Comparison of ENCODE assay signal across 19 mouse cellular contexts in genomic region chr1:63828174-63828844, GRCm38 (mm10). TPM values are rescaled to one million over a fixed set of nuclear protein-coding genes. Genes with fewer than 3 reads are reported as not detected.
A peak's percentile ranks its signal among the peaks of the same experiment; 100 is the strongest.
DNase-seq lines count a peak whose midpoint lies in the region; ATAC-seq and TF ChIP-seq lines count a peak whose summit lies in the region.
"Had no signal": no experiment of that assay in that cellular context is flagged by ENCODE, and none has a peak within 500 bp of the region (broad histone marks: within the 10 kb centered on the region; RNA-seq: fewer than 3 reads in every experiment).

No protein-coding gene starts in this region.

- peak; percentile 40; the same call in 1 of the 2 replicates for ATAC-seq in forebrain, postnatal 0 days
- peak; percentile 82 for ATAC-seq in midbrain, embryonic 11.5 days (ENCODE audit: low FRiP score)
- no peak for ATAC-seq in megakaryocyte, adult 5-6 weeks (ENCODE audit: poor library complexity, severe bottlenecking)
- ATAC-seq: intestine, embryonic 15.5 days had no signal

- no peak for TF ChIP-seq POLR2A in cerebellum, adult 2 months (IDR thresholded peaks at IDR 0.05; ENCODE audit: borderline replicate concordance, insufficient read depth, low read length)

- no peak overlapping the region for H3K27ac ChIP-seq in forebrain, postnatal 0 days (ENCODE audit: low read depth, low read length)
- no peak overlapping the region; the same call in 1 of the 2 replicates for H3K27ac ChIP-seq in midbrain, embryonic 11.5 days (ENCODE audit: low read depth, low read length)
- H3K27ac ChIP-seq in cerebellum, adult 2 months (ENCODE audit: insufficient read depth, low read length): no peak overlapping the region
- H3K27ac ChIP-seq: embryonic facial prominence, embryonic 13.5 days; intestine, embryonic 15.5 days; lung, embryonic 15.5 days had no signal

- H3K27me3 ChIP-seq in forebrain, postnatal 0 days (ENCODE audit: insufficient read depth, low read length): no peaks in the 10 kb centered on the region
- no peaks in the 10 kb centered on the region for H3K27me3 ChIP-seq in midbrain, embryonic 11.5 days (ENCODE audit: control insufficient read depth, insufficient read depth, low read length)
- no peaks in the 10 kb centered on the region for H3K27me3 ChIP-seq in cerebellum, adult 2 months (ENCODE audit: control insufficient read depth, insufficient read depth, low read length)
- H3K27me3 ChIP-seq: CH12.LX; embryonic facial prominence, embryonic 13.5 days; intestine, embryonic 15.5 days; lung, embryonic 15.5 days; megakaryocyte, embryonic 14.5 days had no signal

- TF ChIP-seq CTCF in forebrain, postnatal 0 days (IDR thresholded peaks at IDR 0.05; ENCODE audit: low read depth): no peak
- TF ChIP-seq CTCF in cerebellum, adult 2 months (IDR thresholded peaks at IDR 0.05; ENCODE audit: borderline replicate concordance, insufficient read depth, low read depth, low read length): no peak

- no peaks in the 10 kb centered on the region for H3K4me1 ChIP-seq in forebrain, postnatal 0 days (ENCODE audit: insufficient read depth)
- peaks cover 4% of the 10 kb centered on the region; the same call in 1 of the 2 replicates for H3K4me1 ChIP-seq in midbrain, embryonic 11.5 days (ENCODE audit: control insufficient read depth, insufficient read depth, low read length)
- no peaks in the 10 kb centered on the region for H3K4me1 ChIP-seq in cerebellum, adult 2 months (ENCODE audit: control insufficient read depth, insufficient read depth, low read length)
- H3K4me1 ChIP-seq: embryonic facial prominence, embryonic 13.5 days; intestine, embryonic 15.5 days; lung, embryonic 15.5 days; megakaryocyte, embryonic 14.5 days had no signal

- H3K36me3 ChIP-seq in forebrain, postnatal 0 days (ENCODE audit: insufficient read depth): no peaks in the 10 kb centered on the region
- no peaks in the 10 kb centered on the region for H3K36me3 ChIP-seq in midbrain, embryonic 11.5 days (ENCODE audit: control insufficient read depth, insufficient read depth, low read length)
- H3K36me3 ChIP-seq: embryonic facial prominence, embryonic 13.5 days; intestine, embryonic 15.5 days; lung, embryonic 15.5 days had no signal

- no peak overlapping the region for H3K4me3 ChIP-seq in forebrain, postnatal 0 days (ENCODE audit: low read depth, low read length)
- no peak overlapping the region for H3K4me3 ChIP-seq in midbrain, embryonic 11.5 days (ENCODE audit: low read depth, low read length)
- no peak overlapping the region for H3K4me3 ChIP-seq in cerebellum, adult 2 months (replicated peaks; ENCODE audit: insufficient read depth, low read depth, low read length)
- H3K4me3 ChIP-seq: embryonic facial prominence, embryonic 13.5 days; intestine, embryonic 15.5 days; lung, embryonic 15.5 days; megakaryocyte, embryonic 14.5 days had no signal

- H3K4me2 ChIP-seq in forebrain, postnatal 0 days (ENCODE audit: low read depth): no peak overlapping the region
- H3K4me2 ChIP-seq in midbrain, embryonic 11.5 days: no peak overlapping the region
- H3K4me2 ChIP-seq: embryonic facial prominence, embryonic 13.5 days; intestine, embryonic 15.5 days; liver, embryonic 11.5 days; lung, embryonic 15.5 days had no signal

- peak; percentile 20 for DNase-seq in embryo, embryonic 10 days (ENCODE audit: low spot score)
- DNase-seq in embryo, embryonic 9.5 days (ENCODE audit: extremely low spot score): no peak
- DNase-seq in forebrain, postnatal 0 days: peak; percentile 31
- DNase-seq in midbrain, embryonic 11.5 days (ENCODE audit: low spot score, missing footprints): peak; percentile 88
- peak; percentile 94 for DNase-seq in retina, postnatal 1 day
- no peak for DNase-seq in cerebellum, adult 2 months
- DNase-seq in c-Kit-positive CD71-positive TER-119-positive erythroid progenitor cells, embryonic 14.5 days (ENCODE audit: low spot score): no peak
- DNase-seq: gastrocnemius, postnatal 36 days; kidney, postnatal 14 days; layer of hippocampus, adult 9-11 months; thymus, adult 18-20 months had no signal

- 19% methylated on average over 5 of the region's 5 CpGs for WGBS in forebrain, postnatal 0 days
- 61% methylated on average over 5 of the region's 5 CpGs for WGBS in midbrain, embryonic 11.5 days
- WGBS in cerebellum, adult 2 months: 35% methylated on average over 5 of the region's 5 CpGs

- no peaks in the 10 kb centered on the region for H3K9me3 ChIP-seq in forebrain, postnatal 0 days (ENCODE audit: low read length)
- no peaks in the 10 kb centered on the region for H3K9me3 ChIP-seq in midbrain, embryonic 11.5 days (ENCODE audit: control insufficient read depth, low read length)
- H3K9me3 ChIP-seq: embryonic facial prominence, embryonic 13.5 days; intestine, embryonic 15.5 days; lung, embryonic 15.5 days; megakaryocyte, embryonic 14.5 days had no signal

- no peak overlapping the region for H3K9ac ChIP-seq in forebrain, postnatal 0 days
- no peak overlapping the region for H3K9ac ChIP-seq in midbrain, embryonic 11.5 days (ENCODE audit: low read length)
- H3K9ac ChIP-seq: embryonic facial prominence, embryonic 13.5 days; intestine, embryonic 15.5 days; lung, embryonic 15.5 days had no signal

RNA-seq across cellular contexts. Expression of gene 4933402D24Rik, which starts 59.2 kb away (rescaled TPM):
- 0.15 and 0.62 TPM in 2 replicates for total RNA-seq in forebrain, postnatal 0 days (2014; rRNA removed)
- polyA plus RNA-seq in forebrain, postnatal 0 days (2015; fragmentation: Nextera tagmentation; extraction: Ambion mirVana): 0.25 and 0.44 TPM in 2 replicates
- 0.07 and 0.23 TPM in 2 replicates for polyA plus RNA-seq in midbrain, embryonic 11.5 days (2014; fragmentation: Nextera tagmentation; extraction: Ambion mirVana)
- not detected in 2 replicates for total RNA-seq in megakaryocyte, adult 5-6 weeks (2015)
- total RNA-seq in megakaryocyte, adult 5-6 weeks (2017): not detected in 2 replicates
- 0.13 TPM in 2 replicates for polyA plus RNA-seq in cerebellum, adult 2 months (2012; rRNA removed)
- total RNA-seq: CH12.LX; gastrocnemius, postnatal 36 days had no signal
- polyA plus RNA-seq: embryonic facial prominence, embryonic 13.5 days; heart, embryonic 16.5 days; intestine, embryonic 15.5 days; liver, embryonic 11.5 days; lung, embryonic 15.5 days had no signal

Comparison
In these comparisons a context has a peak if more than half of its experiments do, and no peak if none do; other contexts are left out.
1. DNase-seq: peak in embryo, embryonic 10 days (single experiment), forebrain, postnatal 0 days (single experiment), midbrain, embryonic 11.5 days (single experiment) and retina, postnatal 1 day (single experiment); none in embryo, embryonic 9.5 days (single experiment), cerebellum, adult 2 months (0 of 2) and c-Kit-positive CD71-positive TER-119-positive erythroid progenitor cells, embryonic 14.5 days (single experiment).